Mouse (Mus musculus): ENCODE measurements around the gene Defb45. TPM values are rescaled to one million over a fixed set of nuclear protein-coding genes. Genes with fewer than 3 reads are reported as not detected.

Defb45 gene
- polyA plus RNA-seq, 1 experiment from 2014 or later: not detected

DNA sequence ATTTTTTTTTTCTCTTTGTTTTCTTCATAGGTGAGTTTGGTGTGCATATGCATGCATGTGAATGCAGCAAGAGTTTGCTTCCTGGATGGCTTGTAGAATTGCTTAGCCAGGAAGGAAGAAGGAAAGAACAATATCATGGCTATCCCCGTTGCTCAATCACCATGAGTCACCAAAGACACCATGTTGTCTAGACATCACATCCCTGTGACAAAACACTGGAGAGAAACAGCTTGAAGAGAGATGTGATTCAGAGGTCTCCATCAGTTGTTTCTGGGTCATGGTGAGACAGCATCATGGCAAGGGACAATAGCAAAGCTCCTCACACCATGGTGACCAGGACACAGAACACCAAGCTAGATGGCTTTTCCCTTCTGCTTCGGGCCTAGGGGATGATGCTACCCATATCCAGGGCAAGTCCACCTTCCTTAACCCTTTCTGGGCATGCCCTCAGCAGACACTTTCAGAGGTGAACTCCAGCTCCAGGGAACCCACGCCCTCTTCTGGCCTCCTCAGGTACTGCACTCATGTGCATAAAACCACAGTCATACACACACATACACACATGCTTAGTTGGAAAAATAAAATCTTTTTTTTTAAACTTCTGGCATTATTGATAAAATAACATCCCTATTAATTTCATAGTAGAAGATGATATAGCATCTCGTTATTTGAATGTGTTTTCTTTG, 2.2 kb upstream of the Defb45 start:
- no peaks in the 10 kb centered on the region for H3K36me3 ChIP-seq (ENCODE audit: control insufficient read depth, insufficient read depth, low read length)
- ATAC-seq (ENCODE audit: insufficient number of reproducible peaks, insufficient read depth, low FRiP score, low read depth): no peak
- no peaks in the 10 kb centered on the region for H3K27me3 ChIP-seq (ENCODE audit: control insufficient read depth, insufficient read depth, low read length)
- no peak overlapping the region for H3K9ac ChIP-seq (replicated peaks; ENCODE audit: low read depth, low read length)
- no peak overlapping the region for H3K4me3 ChIP-seq (ENCODE audit: low read depth, low read length)
- no peak overlapping the region for H3K27ac ChIP-seq (ENCODE audit: low read length)
- H3K9me3 ChIP-seq (ENCODE audit: control insufficient read depth, low read depth, low read length): no peaks in the 10 kb centered on the region
- no peaks in the 10 kb centered on the region for H3K4me1 ChIP-seq (ENCODE audit: control insufficient read depth, insufficient read depth, low read length)
- WGBS: 71% methylated on average over 4 of the region's 4 CpGs
- no peak overlapping the region for H3K4me2 ChIP-seq (replicated peaks; ENCODE audit: low read depth, low read length)

- Histone ChIP-seq H3K4me1 (ENCODE audit: control insufficient read depth, insufficient read depth, low read length) (no peaks in the 10 kb centered on the region), H3K4me2 (replicated peaks; ENCODE audit: low read depth, low read length) (no peak overlapping the region), H3K9ac (replicated peaks; ENCODE audit: low read depth, low read length) (no peak overlapping the region), H3K36me3 (ENCODE audit: control insufficient read depth, insufficient read depth, low read length) (no peaks in the 10 kb centered on the region), H3K9me3 (ENCODE audit: control insufficient read depth, low read depth, low read length) (no peaks in the 10 kb centered on the region), H3K27me3 (ENCODE audit: control insufficient read depth, insufficient read depth, low read length) (no peaks in the 10 kb centered on the region), H3K4me3 (ENCODE audit: low read depth, low read length) (no peak overlapping the region), H3K27ac (ENCODE audit: low read length) (no peak overlapping the region)
- ATAC-seq (ENCODE audit: insufficient number of reproducible peaks, insufficient read depth, low FRiP score, low read depth): no peak
- 52% methylated on average over 6 of the region's 6 CpGs for whole genome bisulfite sequencing
Measured at GRCm38 (mm10) chr2:152600076-152600475, 877 bp upstream of the Defb45 start.

GRCm38 (mm10) chr2:152589021-152589420, 10.2 kb downstream of the Defb45 start:
- 28% methylated on average over 6 of the region's 6 CpGs for WGBS
- Histone ChIP-seq H3K27me3 (ENCODE audit: control insufficient read depth, insufficient read depth, low read length) (no peaks in the 10 kb centered on the region), H3K4me1 (ENCODE audit: control insufficient read depth, insufficient read depth, low read length) (no peaks in the 10 kb centered on the region), H3K9ac (replicated peaks; ENCODE audit: low read depth, low read length) (no peak overlapping the region), H3K27ac (ENCODE audit: low read length) (no peak overlapping the region), H3K9me3 (ENCODE audit: control insufficient read depth, low read depth, low read length) (no peaks in the 10 kb centered on the region), H3K4me3 (ENCODE audit: low read depth, low read length) (no peak overlapping the region), H3K36me3 (ENCODE audit: control insufficient read depth, insufficient read depth, low read length) (no peaks in the 10 kb centered on the region), H3K4me2 (replicated peaks; ENCODE audit: low read depth, low read length) (no peak overlapping the region)
- no peak for ATAC-seq (ENCODE audit: insufficient number of reproducible peaks, insufficient read depth, low FRiP score, low read depth)

GRCm38 (mm10) chr2:152588450-152588849, 10.7 kb downstream of the Defb45 start:
- Histone ChIP-seq H3K9ac (replicated peaks; ENCODE audit: low read depth, low read length) (no peak overlapping the region), H3K36me3 (ENCODE audit: control insufficient read depth, insufficient read depth, low read length) (no peaks in the 10 kb centered on the region), H3K4me2 (replicated peaks; ENCODE audit: low read depth, low read length) (no peak overlapping the region), H3K4me1 (ENCODE audit: control insufficient read depth, insufficient read depth, low read length) (no peaks in the 10 kb centered on the region), H3K27ac (ENCODE audit: low read length) (no peak overlapping the region), H3K9me3 (ENCODE audit: control insufficient read depth, low read depth, low read length) (no peaks in the 10 kb centered on the region), H3K4me3 (ENCODE audit: low read depth, low read length) (no peak overlapping the region), H3K27me3 (ENCODE audit: control insufficient read depth, insufficient read depth, low read length) (no peaks in the 10 kb centered on the region)
- WGBS: 19% methylated on average over 2 of the region's 2 CpGs
- ATAC-seq (ENCODE audit: insufficient number of reproducible peaks, insufficient read depth, low FRiP score, low read depth): no peak

GRCm38 (mm10) chr2:152586926-152587560, 12.2 kb downstream of the Defb45 start:
- Histone ChIP-seq H3K9ac (replicated peaks; ENCODE audit: low read depth, low read length) (no peak overlapping the region), H3K36me3 (ENCODE audit: control insufficient read depth, insufficient read depth, low read length) (no peaks in the 10 kb centered on the region), H3K4me2 (replicated peaks; ENCODE audit: low read depth, low read length) (no peak overlapping the region), H3K4me1 (ENCODE audit: control insufficient read depth, insufficient read depth, low read length) (no peaks in the 10 kb centered on the region), H3K9me3 (ENCODE audit: control insufficient read depth, low read depth, low read length) (no peaks in the 10 kb centered on the region), H3K27me3 (ENCODE audit: control insufficient read depth, insufficient read depth, low read length) (no peaks in the 10 kb centered on the region), H3K4me3 (ENCODE audit: low read depth, low read length) (no peak overlapping the region), H3K27ac (ENCODE audit: low read length) (no peak overlapping the region)
- 70% methylated on average over 4 of the region's 4 CpGs for WGBS
- ATAC-seq (ENCODE audit: insufficient number of reproducible peaks, insufficient read depth, low FRiP score, low read depth): no peak

DNA sequence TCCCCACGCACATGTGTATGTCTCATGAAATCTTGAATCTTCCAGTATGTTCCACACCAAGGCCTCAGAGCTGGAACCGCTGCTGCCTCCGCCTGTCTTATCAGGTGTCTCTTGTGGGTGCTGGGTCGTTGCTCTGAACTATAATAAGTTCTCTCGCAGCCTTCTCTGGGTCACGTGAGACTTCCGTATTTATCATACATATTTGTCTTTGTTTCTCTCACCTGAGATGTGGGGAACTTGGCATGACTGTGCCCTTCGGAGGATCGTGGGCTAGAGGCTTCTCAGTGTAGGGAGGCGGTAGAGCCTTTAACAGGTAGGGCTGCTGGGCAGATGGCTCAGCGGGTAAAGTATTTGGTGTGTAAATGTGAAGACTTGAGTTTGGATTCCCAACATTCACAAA, 18.6 kb downstream of the Defb45 start:
- no peaks in the 10 kb centered on the region for H3K36me3 ChIP-seq (ENCODE audit: control insufficient read depth, insufficient read depth, low read length)
- H3K4me1 ChIP-seq (ENCODE audit: control insufficient read depth, insufficient read depth, low read length): no peaks in the 10 kb centered on the region
- H3K4me3 ChIP-seq (ENCODE audit: low read depth, low read length): no peak overlapping the region
- H3K9ac ChIP-seq (replicated peaks; ENCODE audit: low read depth, low read length): no peak overlapping the region
- no peak overlapping the region for H3K27ac ChIP-seq (ENCODE audit: low read length)
- H3K9me3 ChIP-seq (ENCODE audit: control insufficient read depth, low read depth, low read length): no peaks in the 10 kb centered on the region
- ATAC-seq (ENCODE audit: insufficient number of reproducible peaks, insufficient read depth, low FRiP score, low read depth): no peak
- WGBS: 78% methylated on average over 11 of the region's 11 CpGs
- H3K4me2 ChIP-seq (replicated peaks; ENCODE audit: low read depth, low read length): no peak overlapping the region
- H3K27me3 ChIP-seq (ENCODE audit: control insufficient read depth, insufficient read depth, low read length): no peaks in the 10 kb centered on the region

DNA sequence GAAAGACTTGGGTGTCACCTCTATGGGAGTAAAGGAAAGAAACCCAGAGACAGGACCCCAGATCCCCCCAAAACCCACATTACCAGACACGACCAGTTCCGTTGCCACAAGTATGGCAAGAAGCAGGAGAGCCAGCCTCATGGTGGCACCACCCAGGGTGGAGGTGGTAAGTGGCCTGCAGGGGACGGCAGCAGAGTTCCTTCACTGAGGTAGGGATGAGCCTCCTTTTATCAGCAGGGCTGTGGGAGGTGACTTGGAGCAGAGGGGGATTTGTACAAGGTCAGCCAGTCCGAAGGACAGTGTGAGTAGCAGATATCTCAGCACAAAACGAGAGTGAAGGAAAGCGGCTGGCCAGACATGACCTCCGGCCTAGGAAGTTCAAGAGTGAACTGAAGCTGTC, 19.1 kb downstream of the Defb45 start, which contains the start of gene Defb19:
Defb19 (minus strand) TSS at position 206 of the 400 bp plus-strand sequence.
- ATAC-seq (ENCODE audit: insufficient number of reproducible peaks, insufficient read depth, low FRiP score, low read depth): no peak
- WGBS: 66% methylated on average over 7 of the region's 7 CpGs
- Histone ChIP-seq H3K27ac (ENCODE audit: low read length) (no peak within 1 kb of the TSS), H3K9ac (replicated peaks; ENCODE audit: low read depth, low read length) (no peak within 1 kb of the TSS), H3K36me3 (ENCODE audit: control insufficient read depth, insufficient read depth, low read length) (no peaks in the 10 kb centered on the region), H3K4me2 (replicated peaks; ENCODE audit: low read depth, low read length) (no peak within 1 kb of the TSS), H3K4me3 (ENCODE audit: low read depth, low read length) (no peak within 1 kb of the TSS), H3K27me3 (ENCODE audit: control insufficient read depth, insufficient read depth, low read length) (no peaks in the 10 kb centered on the region), H3K9me3 (ENCODE audit: control insufficient read depth, low read depth, low read length) (no peaks in the 10 kb centered on the region), H3K4me1 (ENCODE audit: control insufficient read depth, insufficient read depth, low read length) (no peaks in the 10 kb centered on the region)

DNA sequence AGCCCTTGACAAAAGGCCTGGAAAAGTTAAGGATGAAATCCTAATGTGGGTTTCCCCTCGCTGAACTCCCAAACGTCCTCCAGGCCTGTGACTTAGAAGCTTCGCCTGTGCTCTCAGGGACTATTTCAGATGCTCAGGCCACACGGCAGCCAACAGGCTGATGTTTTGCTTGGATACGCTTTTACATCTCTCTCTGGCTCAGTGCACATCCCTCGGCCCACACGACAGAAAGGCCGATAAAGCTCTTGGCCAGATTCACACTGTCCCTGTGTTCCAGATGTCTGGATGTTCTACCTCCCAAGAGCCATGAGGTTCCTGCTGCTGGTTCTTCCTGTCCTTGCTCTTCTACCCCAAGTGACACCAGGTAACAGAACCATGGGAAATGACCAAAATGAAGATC, 25.7 kb downstream of the Defb45 start:
- Histone ChIP-seq H3K4me1 (ENCODE audit: control insufficient read depth, insufficient read depth, low read length) (no peaks in the 10 kb centered on the region), H3K36me3 (ENCODE audit: control insufficient read depth, insufficient read depth, low read length) (no peaks in the 10 kb centered on the region), H3K9me3 (ENCODE audit: control insufficient read depth, low read depth, low read length) (no peaks in the 10 kb centered on the region), H3K4me3 (ENCODE audit: low read depth, low read length) (no peak overlapping the region), H3K4me2 (replicated peaks; ENCODE audit: low read depth, low read length) (no peak overlapping the region), H3K27ac (ENCODE audit: low read length) (no peak overlapping the region), H3K9ac (replicated peaks; ENCODE audit: low read depth, low read length) (no peak overlapping the region), H3K27me3 (ENCODE audit: control insufficient read depth, insufficient read depth, low read length) (no peaks in the 10 kb centered on the region)
- 91% methylated on average over 8 of the region's 8 CpGs for WGBS
- ATAC-seq (ENCODE audit: insufficient number of reproducible peaks, insufficient read depth, low FRiP score, low read depth): no peak
